Mouse (Mus musculus): ENCODE measurements around the gene Sumo2. TPM values are rescaled to one million over a fixed set of nuclear protein-coding genes. Genes with fewer than 3 reads are reported as not detected.
"Not testable (repeated sequence)": the region's sequence is repeated elsewhere in the genome, so short reads cannot be mapped to it uniquely, and the experiment has no call there.

Gene Sumo2
- 450 and 609 TPM in 2 replicates for total RNA-seq (2015; ENCODE audit: low replicate concordance)
- 286 and 389 TPM in 2 replicates for total RNA-seq (2017; ENCODE audit: low replicate concordance)

DNA sequence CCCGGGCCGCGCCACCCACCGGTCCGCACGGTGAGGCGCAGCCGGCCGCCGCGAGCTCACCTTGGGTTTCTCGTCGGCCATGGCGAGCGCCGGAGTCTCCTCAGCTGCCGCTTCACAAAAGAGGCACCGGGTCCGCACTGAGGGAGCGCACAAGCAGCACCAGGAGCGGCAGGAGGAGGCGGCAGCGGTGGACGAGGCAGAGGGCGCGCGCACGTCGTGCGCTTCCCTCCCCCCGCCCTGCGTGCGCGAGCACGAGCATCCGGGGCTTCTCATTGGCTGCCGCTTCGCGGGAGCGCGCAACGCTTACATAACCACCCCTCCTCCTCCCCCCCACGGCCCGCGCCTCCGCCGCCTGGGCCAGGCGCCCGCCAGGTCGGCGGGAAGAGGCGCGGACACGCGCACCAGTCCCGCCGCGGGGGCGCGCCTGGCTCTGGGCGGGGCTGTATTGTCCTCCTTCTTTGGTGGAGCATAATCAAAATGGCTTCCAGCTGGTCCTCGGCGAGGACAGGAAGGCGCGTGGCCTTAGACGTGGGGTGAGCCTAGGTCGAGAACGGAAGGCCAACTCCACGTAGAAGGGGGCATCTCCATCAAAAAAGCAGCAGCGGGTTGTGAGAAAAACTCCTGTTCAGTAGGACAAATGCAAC lies at the start of gene Sumo2:
Sumo2 (minus strand) TSS at position 239 of the 644 bp plus-strand sequence.
- peak; percentile 87 for ATAC-seq (replicated peaks; ENCODE audit: low FRiP score, poor library complexity, severe bottlenecking)

DNA sequence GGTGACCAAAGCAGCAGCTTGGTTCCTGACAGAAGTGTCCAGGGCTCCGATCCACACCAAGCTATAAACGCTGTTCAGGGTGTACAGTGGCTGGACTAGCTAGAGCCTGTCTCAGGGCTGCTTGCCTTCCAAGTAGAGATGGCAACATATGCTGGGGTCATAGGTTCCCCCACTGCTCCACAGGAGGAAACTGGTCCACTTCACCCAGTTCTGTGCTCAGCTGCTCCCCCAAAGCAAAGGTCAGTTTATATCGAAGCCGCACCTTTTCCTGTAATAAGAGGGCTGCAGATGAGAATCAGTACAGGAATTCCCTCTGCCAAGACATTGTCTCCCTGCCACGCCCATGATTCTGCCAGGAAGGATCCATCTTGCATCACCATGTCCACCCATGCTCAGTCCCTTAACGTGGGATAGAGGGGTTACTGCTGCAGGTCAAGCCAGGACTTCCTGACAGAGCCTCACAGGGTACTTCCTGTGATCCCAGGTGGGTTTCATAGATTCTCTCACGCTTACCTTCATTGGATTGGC lies 49.6 kb upstream of the Sumo2 start:
- ATAC-seq (replicated peaks; ENCODE audit: low FRiP score, poor library complexity, severe bottlenecking): no peak

DNA sequence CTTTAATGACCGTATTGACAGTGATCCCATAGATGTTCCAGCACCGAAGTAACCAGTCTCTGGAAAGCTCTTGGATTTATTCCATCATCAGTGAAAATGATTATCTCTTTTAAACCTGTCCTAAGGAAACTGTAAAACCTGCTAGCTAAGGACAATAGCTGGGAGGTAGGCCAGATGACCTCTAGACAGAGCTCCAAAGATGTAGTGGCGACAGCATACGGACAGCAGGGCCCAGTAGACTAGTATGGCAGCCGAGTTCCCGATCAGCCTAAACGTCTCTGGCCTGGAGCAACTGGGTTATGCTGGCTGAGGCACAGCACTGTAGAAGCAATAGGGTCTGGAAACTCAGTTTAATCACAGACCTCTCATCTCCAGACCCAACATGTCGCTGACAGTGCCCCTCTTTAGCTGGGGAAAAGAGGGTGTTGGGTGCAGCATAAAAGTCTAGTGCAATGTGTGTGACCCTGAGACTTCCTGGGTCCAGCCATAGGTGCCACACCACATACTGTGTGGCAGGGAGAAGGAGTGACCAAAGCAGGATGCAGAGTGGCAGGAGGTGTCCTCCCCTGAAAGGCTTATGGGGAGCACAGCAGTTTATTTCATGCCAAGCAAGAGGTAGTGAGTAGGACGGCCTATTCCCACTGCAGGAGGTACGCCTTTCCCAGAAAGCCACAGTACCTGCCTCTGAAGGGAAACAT lies 48.4 kb upstream of the Sumo2 start:
- ATAC-seq (replicated peaks; ENCODE audit: low FRiP score, poor library complexity, severe bottlenecking): no peak

- no peak for ATAC-seq (replicated peaks; ENCODE audit: low FRiP score, poor library complexity, severe bottlenecking)
Observed at GRCm38 (mm10) chr11:115582913-115583606, 47.0 kb upstream of the Sumo2 start.

DNA sequence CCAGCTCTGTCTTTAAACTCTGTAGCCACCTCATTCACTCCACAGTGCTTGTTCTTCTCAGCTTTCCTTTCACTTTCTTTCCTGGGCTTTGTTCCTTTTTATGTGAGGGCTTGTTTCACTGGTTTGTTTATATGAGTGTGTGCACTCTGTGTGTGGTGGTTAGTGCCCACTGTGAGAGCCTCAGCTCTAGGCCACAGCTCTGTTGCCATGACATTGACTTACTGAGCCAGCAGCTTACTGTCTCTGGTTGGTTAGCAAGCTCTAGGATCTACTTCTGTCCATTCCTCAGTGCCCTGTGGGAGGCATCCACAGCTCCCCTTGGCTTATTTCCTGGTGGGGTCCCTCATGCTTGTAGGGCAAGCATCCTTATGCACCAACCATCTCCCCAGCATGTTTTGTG lies 43.0 kb upstream of the Sumo2 start:
- no peak for ATAC-seq (replicated peaks; ENCODE audit: low FRiP score, poor library complexity, severe bottlenecking)

DNA sequence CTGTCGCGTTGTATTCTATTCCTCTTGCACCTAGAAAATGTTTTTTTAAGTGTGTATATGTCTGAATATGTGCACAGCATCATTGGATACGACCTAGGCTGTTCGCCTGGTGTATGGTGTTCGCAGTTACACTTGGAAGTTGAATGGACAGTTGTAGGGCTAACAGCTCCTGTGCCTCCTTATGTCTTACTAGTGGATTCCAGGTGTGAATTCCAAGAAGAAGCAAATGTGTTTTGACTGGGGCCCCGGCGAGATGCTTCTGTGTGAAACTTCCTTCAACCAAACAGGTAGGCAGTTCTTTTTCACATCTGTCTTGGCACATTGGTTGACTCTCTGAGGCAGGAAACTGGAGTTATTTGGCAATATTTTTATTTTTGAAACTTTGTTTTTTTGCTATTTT lies 28.9 kb upstream of the Sumo2 start:
- ATAC-seq (replicated peaks; ENCODE audit: low FRiP score, poor library complexity, severe bottlenecking): no peak

DNA sequence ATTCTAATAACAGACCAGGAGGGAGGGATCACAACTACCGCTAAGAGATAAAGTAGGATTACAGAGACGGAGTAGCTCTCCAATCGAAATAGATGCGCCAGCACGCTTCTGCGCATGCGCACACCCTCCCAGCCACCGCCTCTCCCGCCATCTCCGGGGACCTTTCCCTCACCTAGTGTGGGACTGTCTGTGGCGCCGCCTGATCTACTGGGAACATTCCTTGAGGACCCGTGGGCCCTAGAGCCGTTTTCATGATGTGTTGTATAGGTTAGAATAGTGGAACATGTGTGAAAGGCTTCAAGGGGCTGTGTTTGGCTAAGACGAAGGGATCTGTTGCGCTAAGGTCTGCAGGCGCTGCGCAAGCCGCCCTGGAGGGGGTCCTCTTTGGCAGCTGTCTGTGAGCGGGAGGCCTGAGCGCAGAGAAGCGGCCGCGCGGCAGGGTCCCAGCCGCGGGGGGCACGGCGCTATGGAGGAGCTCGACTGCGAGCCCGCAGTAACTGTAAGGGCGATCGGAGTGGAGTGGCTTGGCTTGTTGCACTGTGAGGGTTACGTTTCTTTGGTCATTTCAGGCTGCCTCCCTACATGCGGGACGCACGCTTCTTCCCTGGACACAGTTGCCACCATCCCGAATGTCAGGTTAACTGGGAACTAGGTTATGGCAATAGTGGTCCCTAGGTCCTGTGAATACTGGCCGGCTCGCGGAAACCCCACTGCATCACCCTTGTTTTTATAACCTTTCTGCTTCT lies 28.2 kb upstream of the Sumo2 start, which contains the start of gene Nup85:
Nup85 (plus strand) TSS at position 371 of the 746 bp plus-strand sequence.
- ATAC-seq (replicated peaks; ENCODE audit: low FRiP score, poor library complexity, severe bottlenecking): peak; percentile 96

GRCm38 (mm10) chr11:115563406-115563805 lies 27.3 kb upstream of the Sumo2 start:
- ATAC-seq (replicated peaks; ENCODE audit: low FRiP score, poor library complexity, severe bottlenecking): peak; percentile 72

DNA sequence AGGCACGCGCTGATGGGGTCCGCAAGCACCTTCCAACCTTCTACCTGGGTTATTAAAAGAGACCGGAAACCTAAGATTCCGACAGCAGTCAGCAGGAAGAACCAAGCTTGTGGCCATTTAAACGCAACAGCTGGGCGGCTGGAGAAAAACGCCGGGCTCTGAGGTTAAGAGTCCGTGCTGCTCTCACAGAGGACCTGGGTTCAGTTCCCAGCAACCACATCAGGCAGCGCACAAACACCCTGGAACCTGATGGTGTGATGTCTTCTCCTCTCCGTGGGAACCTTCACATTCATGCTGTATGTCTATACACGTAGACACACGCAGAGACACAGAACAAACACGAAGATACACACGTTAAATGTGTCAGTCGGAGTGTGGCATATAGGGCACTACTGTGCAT lies 19.6 kb upstream of the Sumo2 start:
- no peak for ATAC-seq (replicated peaks; ENCODE audit: low FRiP score, poor library complexity, severe bottlenecking)

DNA sequence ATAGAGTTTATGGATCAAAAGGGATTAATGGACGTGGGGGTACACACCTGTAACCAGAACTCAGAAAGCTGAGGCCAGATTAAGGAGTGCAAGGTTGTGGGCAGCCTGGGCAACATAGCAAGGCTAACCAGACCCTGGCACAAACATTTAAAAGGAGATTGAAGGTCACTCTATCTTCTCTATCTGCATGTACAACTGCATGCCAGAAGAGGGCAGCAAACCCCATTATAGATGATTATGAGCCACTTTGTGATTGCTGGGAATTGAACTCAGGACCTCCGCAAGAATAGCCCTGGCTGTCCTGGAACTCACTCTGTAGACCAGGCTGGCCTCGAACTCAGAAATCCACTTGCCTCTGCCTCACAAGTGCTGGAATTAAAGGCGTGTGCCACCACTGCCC lies 16.7 kb upstream of the Sumo2 start:
- peak; percentile 83 for ATAC-seq (replicated peaks; ENCODE audit: low FRiP score, poor library complexity, severe bottlenecking)

- no peak for ATAC-seq (replicated peaks; ENCODE audit: low FRiP score, poor library complexity, severe bottlenecking)
Observed at GRCm38 (mm10) chr11:115543571-115543970, 7.5 kb upstream of the Sumo2 start.

DNA sequence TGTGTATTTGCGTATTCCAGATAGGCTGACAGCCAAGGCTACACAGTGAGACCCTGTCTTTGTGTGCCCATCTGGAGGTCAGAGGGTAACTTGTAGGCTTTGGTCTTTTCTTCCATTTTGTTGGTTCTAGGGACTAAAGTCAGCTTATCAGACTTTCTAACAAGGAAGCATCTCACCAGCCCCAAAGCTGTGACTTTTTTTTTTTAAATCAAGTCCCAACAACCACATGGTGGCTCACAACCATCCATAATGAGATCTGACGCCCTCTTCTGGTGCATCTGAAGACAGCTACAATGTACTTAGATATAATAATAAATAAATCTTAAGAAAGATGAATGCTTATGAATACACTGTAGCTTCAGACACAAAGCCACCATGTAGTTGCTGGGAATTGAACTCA lies 2.0 kb upstream of the Sumo2 start:
- ATAC-seq (replicated peaks; ENCODE audit: low FRiP score, poor library complexity, severe bottlenecking): no peak

DNA sequence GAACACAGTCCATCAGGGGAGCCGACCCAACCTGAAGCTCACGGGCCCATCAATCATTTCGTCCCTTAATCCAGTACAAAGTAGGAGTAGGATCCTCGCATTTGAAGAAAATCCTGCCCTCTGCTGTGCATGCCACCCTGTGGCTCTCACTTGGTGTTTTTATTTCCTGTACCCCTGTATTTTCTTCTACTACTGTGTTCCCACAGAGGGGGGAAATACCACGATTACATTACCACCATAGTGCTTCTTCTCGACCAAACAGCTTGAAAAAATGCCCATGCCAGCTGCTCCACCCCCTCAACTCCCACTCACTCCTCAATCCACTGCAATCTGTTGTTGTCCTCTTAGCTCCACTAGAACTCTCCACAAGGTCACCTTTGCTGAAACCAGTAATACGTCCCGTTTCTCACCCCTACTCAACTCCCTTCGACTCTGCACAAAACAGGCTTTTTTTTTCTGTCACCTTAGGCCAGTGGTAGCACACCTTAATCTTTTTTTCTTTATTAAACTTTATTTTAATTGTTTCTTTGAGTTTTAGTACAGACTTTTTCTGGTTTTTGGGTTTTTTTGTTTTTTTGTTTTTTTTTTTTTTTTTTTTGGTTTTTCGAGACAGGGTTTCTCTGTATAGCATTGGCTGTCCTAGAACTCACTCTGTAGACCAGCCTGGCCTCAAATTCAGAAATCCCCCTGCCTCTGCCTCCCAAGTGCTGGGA lies 936 bp upstream of the Sumo2 start:
- ATAC-seq (replicated peaks; ENCODE audit: low FRiP score, poor library complexity, severe bottlenecking): 0 out of 2 replicates have a peak, but pooled peaks have one; percentile 5

DNA sequence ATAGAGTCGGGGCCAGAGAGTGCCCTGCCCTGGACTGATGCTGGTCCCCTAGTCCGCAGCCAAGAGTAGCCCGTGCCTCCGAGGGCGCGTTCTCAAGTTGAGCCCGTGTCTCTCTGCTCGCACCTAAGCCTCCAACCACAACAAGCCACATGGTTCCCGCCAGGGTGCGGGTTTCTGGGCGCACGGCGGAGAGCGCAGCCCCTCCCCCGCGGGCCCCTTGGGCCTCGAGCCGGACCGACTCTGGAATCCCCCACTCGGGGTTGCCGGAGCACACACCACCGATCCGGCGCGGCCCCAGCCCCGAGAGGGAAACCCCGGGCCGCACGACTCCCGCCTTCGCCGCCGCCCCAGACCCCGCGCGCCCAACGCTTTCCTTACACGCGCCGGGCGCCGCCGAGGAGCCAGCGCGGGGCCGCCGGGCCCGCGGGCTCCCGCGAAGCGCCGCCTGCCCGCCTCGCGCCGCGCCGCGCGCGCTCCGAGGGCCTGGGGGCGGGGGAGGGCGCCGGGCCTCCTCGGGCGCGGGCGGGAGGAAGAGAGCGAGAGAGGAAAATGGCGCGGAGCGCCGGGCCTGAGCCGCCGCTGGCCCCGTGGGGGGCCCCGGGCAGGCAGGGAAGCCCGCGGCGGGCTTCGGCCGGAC lies 557 bp downstream of the Sumo2 start:
- ATAC-seq (replicated peaks; ENCODE audit: low FRiP score, poor library complexity, severe bottlenecking): peak; percentile 48

GRCm38 (mm10) chr11:115534759-115535371 lies 1.2 kb downstream of the Sumo2 start:
- ATAC-seq (replicated peaks; ENCODE audit: low FRiP score, poor library complexity, severe bottlenecking): no peak

DNA sequence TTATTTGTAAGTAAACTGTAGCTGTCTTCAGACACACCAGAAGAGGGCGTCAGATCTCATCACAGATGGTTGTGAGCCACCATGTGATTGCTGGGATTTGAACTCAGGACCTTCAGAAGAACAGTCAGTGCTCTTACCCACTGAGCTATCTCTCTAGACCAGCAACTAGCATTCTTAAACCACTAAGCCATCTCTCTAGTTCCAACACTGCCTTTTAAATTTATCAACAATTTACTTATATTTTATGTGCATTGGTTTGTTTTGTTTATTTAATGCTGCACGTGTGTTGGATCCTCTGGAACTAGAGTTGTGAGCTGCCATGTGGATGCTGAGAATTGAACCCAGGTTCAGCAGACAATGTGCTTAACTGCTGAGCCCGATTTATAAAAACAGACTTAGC lies 9.6 kb downstream of the Sumo2 start:
- ATAC-seq (replicated peaks; ENCODE audit: low FRiP score, poor library complexity, severe bottlenecking): not testable (repeated sequence)

DNA sequence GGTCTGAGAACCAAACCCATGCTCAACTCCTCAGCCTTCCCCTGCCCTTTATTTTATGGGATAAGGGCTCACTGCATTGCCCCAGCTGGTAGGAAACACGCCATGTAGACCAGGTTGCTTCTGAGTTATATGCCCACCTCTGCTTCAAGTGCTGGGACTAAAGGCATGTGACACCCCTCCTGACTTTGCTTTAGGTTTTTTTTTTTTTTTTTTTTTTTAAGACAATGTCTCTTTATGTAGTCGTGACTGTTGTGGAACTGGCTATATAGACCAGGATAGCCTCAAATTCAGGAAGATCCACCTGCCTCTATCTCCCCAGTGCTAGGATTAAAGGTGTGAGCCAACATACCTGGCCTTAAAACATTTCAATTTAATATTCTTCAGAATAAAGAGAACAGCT lies 13.4 kb downstream of the Sumo2 start:
- ATAC-seq (replicated peaks; ENCODE audit: low FRiP score, poor library complexity, severe bottlenecking): no peak

DNA sequence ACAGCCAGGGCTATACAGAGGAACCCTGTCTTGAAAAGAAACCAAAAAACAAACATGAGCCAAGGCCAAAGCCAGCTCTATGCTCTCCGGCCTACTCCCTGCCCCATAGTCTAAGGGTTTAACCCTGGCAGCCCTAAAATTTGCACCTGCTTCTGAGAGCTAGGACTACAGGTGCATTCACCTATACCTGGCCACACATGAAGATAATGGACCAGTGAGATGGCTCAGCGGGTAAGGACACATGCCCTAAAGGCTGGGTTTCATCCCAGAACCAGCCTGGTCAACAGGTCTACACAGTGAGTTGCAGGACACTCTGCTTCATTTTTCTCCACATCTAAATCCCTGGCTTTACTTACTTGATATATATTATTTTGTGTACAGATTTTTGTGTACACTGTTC lies 13.8 kb downstream of the Sumo2 start:
- ATAC-seq (replicated peaks; ENCODE audit: low FRiP score, poor library complexity, severe bottlenecking): no peak
